Mouse (Mus musculus): ENCODE results near the gene Gm20708.

DNA sequence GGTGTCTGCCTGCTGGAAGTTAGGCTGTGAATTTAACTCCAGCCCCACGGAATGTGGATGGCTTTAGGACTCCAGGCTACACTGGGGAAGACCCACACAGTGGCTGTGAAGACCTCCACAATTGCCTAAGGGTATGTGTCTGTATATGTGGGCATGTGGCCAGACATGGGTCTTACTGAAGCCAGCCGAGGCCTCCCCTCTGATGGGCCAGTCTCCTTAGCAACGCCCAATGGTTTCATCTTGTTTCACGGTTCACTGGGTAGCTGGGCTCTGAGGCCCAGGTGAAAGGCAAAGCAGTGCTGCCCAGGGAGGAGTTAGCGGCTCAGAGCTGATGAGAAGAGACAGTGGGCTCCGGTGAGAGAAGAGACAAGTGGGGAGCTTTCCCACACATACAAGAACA is 56.5 kb downstream of the Gm20708 start:
- no peak for TF ChIP-seq POLR2A (IDR thresholded peaks at IDR 0.05; ENCODE audit: low read depth, low read length)
- no peak for TF ChIP-seq CTCF (IDR thresholded peaks at IDR 0.05; ENCODE audit: extremely low read depth, insufficient read depth, insufficient read length, insufficient replicate concordance)

All from spleen, adult 2 months (tissue).